Mouse (Mus musculus) embryonic fibroblast, embryonic 13.5 days (primary cell): ENCODE measurements around the gene Bin2. TPM values are rescaled to one million over a fixed set of nuclear protein-coding genes. Genes with fewer than 3 reads are reported as not detected.

Source experiments
- H3K27ac ChIP-seq: 2 replicates; pipeline ENCODE4 v1.5.1; 2012; ENCODE audit warnings: low read length, control low read depth, inconsistent platforms; ENCODE audit not compliant: insufficient read depth
- H3K4me1 ChIP-seq: 2 replicates; pipeline ENCODE4 v1.6.1; 2011; ENCODE audit warnings: low read length; ENCODE audit not compliant: control insufficient read depth, insufficient read depth
- H3K4me3 ChIP-seq: 2 replicates; pipeline ENCODE4 v1.5.1; 2011; ENCODE audit warnings: mild to moderate bottlenecking, control low read depth, low read length; ENCODE audit not compliant: insufficient read depth
- CTCF ChIP-seq: IDR thresholded peaks from 2 replicates; pipeline ENCODE4 v1.5.1; 2011; ENCODE audit warnings: mild to moderate bottlenecking, control low read depth, low read length, moderate library complexity, borderline replicate concordance; ENCODE audit not compliant: insufficient read depth
- POLR2A ChIP-seq: IDR thresholded peaks from 2 replicates; pipeline ENCODE4 v1.6.1; 2011; ENCODE audit warnings: low read depth, mild to moderate bottlenecking, control low read depth, low read length, moderate library complexity
- polyA plus RNA-seq: library from polyadenylated mRNA; stranded (reverse); fragments of >200 nt; gene quantifications from 2 replicates; pipeline ENCODE4 v1.2.4, GENCODE M21; 2011; ENCODE audit warnings: low read depth; ENCODE audit not compliant: missing spikeins, insufficient read length

Gene Bin2
- polyA plus RNA-seq, 1 experiment: 1.2 TPM

DNA sequence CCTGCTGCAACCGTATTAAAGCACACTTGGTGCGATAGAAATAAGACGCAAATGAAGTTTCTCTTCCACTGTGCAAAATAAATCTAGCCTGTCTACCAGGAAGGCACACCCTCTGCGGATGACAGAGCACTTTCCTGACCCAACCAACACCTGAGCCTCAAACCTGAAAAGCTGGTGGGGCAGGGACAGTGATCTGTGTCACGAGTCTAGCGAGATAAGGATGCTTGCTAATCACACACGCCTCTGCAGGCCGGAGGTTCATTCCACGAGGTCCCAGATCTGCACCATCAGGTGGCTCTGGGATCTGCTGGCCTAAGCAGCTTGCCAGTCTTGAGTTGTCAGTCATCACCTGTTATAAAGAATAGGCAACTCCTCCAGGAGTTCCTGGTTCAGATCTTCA lies 17.7 kb downstream of the Bin2 start:
- no peak for TF ChIP-seq POLR2A
- Histone ChIP-seq H3K27ac (no peak overlapping the region), H3K4me1 (no peaks in the 10 kb centered on the region), H3K4me3 (no peak overlapping the region)

DNA sequence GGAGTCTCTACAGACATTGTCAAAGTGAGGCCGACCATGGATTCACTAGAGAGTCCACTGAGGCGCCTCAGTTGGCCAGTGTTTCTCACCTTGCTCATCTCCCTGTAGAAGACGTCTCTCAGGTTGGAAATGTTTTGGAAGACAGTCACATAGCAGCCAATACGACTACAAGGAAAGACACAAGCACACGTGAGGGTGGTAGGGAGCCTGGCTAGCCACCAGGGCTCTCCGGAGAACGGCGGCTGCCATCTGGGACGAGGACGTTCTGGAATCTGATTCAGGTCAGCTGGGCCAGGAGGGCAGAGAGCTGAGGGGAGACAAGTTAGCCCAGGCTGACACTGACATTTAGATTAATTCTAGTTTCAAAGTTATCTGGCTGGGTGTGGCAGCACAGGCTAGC lies 19.2 kb downstream of the Bin2 start:
- TF ChIP-seq POLR2A: no peak
- TF ChIP-seq CTCF: no peak
- Histone ChIP-seq H3K4me1 (no peaks in the 10 kb centered on the region), H3K27ac (no peak overlapping the region)

DNA sequence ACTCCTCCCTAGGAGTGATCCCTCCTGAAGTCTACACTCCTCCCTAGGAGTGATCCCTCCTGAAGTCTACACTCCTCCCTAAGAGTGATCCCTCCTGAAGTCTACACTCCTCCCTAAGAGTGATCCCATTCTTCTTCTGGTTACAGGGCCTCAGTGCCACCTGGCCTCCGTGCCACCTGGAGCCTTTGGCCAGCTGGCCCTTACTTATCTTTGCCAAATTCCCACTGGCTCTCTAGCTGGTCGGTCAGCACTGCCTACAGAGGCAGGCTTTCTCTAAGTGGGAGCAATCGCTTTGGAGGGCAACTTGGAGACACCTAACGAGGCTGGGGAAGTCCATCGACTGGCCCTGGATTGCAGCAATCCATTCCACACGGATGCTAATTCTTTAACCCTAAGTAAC lies 23.2 kb downstream of the Bin2 start:
- no peak overlapping the region for H3K4me3 ChIP-seq
- no peak for TF ChIP-seq POLR2A
- TF ChIP-seq CTCF: no peak
- no peak overlapping the region for H3K27ac ChIP-seq
- no peaks in the 10 kb centered on the region for H3K4me1 ChIP-seq

More for the DNA sequence above, 19.2 kb downstream of the Bin2 start:
- no peak overlapping the region for H3K4me3 ChIP-seq

DNA sequence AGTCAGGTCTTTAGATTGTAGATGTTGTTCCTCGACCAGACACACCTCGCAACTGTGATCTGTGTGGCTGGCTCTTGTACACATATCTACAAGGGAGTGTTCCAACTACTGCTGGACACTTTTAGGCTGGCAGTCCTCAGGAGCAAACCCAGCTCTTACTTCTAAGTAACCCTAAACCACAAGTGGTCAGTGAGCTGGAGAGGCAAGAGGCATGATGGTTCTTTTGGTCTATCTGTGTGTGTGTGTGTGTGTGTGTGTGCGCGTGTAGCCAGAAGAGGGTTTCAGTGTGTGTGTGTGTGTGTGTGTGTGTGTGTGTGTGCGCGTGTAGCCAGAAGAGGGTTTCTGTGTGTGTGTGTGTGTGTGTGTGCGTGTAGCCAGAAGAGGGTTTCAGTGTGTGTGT lies 26.9 kb downstream of the Bin2 start:
- Histone ChIP-seq H3K4me3 (no peak overlapping the region), H3K27ac (no peak overlapping the region), H3K4me1 (no peaks in the 10 kb centered on the region)
- TF ChIP-seq POLR2A: no peak
- TF ChIP-seq CTCF: no peak

DNA sequence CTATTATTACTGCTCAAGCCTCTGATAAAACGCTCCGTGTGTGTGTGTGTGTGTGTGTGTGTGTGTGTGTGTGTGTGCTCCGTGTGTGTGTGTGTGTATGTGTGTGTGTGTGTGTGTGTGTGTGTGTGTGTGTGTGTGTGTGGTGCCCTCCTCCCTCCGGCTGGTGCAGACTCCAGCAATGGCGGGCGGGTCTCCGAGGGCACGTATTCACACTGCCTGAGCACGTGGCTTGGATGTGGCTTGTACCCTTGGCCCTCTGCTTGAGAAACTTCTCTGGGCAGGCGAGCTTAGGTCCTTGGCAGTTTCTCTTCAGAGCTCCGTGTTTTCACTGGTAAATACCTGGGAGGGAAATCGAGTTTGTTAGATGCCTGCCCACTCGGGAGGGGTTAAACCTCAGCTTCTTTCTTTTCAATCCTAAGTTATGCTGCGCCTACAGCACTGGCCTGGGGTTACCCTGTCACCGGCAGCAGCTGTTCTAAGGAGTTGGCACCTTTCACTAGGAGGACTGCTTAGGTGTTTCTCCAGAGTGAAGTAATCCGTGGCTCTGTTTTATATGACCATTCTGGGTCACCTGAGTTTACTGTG lies 28.0 kb downstream of the Bin2 start:
- TF ChIP-seq POLR2A: no peak
- no peak for TF ChIP-seq CTCF

DNA sequence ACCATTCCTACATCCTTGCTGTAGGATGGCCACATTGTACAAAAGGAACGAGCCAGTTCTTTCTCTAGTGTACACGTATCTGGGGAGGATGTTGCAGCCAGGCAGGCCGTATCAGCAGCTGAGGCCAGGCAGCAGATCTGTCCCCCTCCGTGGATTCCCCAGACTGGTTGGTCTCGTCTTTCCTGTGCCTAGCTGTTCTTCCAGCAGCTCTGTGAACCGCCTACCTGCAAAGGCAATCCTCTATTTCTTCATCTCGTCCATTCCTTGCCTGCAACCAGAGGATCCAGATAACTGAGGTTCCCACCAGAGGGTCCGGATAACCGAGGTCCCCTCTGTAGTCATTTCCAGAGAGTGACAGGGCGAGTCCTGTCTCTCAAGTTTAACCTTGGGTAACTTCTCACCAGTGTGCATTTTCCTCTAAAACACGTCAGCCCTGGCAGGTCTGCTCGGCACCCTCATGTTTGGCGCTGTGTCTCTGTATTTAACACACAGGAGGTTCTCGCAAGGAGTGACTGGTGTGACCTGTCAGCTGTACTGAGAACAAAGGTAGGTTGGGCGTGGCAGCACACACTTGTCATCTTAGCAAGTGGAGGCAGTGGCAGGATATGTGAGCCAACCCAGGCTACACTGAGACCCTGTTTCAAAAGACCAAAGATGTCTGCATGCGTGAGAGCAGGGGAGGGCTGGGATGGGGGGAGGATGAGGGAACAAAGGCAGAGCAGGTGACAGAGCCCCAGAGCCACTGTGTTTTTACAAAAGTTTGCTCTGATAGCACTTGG lies 29.2 kb downstream of the Bin2 start:
- Histone ChIP-seq H3K4me1 (peaks cover 6% of the 10 kb centered on the region), H3K4me3 (no peak overlapping the region), H3K27ac (no peak overlapping the region)
- TF ChIP-seq POLR2A (no peak), CTCF (no peak)

More for the DNA sequence above, 28.0 kb downstream of the Bin2 start:
- Histone ChIP-seq H3K4me3 (no peak overlapping the region), H3K27ac (no peak overlapping the region), H3K4me1 (peaks cover 6% of the 10 kb centered on the region)

DNA sequence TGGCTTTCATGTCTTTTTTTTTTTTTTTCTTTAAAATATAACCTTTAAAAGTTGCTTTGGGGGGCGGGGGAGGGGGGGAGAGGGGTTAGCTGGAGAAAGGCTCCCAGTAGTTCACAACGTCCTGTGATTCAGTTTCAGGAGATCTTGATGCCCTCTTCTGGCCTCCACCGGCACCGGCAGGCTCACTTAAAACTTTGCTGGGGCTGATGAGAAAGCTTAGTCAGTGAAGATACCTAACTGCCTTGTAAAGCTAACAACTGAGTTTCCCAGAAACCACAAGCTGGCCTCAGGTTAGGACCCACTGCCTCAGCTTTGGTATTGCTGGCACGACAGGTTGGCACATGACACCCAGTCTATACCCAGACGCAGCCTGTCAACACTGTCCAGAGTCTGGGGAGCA lies 31.7 kb downstream of the Bin2 start:
- TF ChIP-seq POLR2A (no peak), CTCF (no peak)
- Histone ChIP-seq H3K4me3 (no peak overlapping the region), H3K4me1 (peaks cover 6% of the 10 kb centered on the region)

DNA sequence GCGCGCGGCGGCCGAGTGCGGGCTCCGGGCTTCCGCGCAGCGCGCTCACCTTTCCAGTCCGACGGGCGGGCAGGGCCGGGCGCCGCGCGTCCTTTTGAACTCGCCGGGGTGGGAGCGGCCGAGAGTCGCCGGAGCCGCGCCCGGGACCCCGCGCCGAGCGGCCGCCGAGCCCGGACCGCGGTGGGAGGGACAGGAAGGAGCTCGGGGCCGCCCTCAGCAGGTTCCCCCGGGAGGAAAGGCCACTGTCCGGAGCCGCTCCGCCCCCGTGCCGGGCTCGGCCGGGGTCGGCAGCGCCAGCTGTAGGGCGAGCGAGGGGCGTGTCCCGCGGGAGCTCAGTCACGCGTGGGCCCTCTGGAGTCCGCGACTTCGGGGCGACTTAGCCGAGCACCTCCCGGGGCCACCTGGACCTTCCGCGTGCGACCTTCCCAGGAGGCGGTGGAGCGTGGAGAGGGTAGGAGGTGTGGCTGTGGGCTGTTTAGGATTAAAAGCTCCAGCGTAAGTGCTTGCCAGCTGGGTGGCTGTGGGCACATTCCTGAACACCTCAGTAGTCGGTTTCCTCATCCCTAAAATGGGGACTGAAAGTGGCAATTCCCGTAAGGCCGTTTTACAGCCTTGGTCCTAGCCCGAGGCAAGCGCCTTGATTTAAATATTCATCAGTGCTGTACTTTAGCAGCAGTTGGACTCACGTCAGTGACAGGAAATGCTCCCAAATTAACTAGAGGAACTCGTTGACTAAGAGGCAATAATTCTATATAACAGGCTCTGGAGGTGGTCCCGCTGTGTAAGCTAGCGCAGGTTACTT lies 32.5 kb downstream of the Bin2 start, which contains the start of gene Smagp:
Smagp (minus strand) TSS at position 241 of the 802 bp plus-strand sequence.
- Histone ChIP-seq H3K4me1 (peaks cover 6% of the 10 kb centered on the region), H3K27ac (no peak within 1 kb of the TSS), H3K4me3 (peak within 1 kb of the TSS; percentile 46)
- TF ChIP-seq POLR2A (no peak), CTCF (no peak)

More for the DNA sequence above, 31.7 kb downstream of the Bin2 start:
- no peak overlapping the region for H3K27ac ChIP-seq

DNA sequence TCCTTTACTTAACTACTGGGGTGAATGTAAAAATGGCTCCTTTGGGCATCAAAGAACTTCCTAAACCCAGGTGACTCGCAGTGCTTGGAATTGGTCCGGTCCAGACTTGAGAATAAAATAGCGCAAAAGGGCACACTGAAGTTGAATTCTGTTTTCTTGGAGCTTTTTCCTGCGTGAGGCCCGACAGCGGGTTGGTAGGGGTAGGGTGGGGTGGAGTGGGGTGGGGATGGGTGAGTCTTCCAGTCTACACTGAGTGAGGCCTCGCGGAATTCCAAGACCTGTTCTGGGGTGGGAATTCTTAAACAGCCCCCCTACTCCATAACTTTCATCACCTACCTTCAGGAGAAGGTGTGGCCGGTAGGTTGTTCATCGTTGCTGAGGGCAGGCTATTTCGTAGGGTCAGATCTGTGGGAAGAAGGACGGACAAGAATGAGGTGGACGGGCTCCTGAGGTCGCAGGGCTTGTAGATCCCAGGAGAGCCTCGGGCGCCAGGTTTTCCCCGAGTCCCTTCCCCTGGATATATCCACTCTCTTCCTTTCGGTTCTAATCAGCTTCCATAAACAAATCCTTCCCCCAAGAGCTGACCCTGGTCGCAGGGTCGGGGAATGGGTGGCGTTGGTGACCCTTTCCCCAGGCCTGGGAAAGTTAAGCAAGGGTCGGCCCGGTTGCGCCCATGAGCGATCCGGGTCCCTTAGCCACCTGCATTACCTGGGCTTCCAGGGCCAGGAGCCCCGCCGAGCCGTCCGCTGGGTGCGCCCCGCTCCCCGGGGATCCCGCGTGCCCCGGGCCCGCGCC lies 33.3 kb downstream of the Bin2 start:
- Histone ChIP-seq H3K4me3 (peak overlapping the region; percentile 46), H3K27ac (no peak overlapping the region), H3K4me1 (peaks cover 6% of the 10 kb centered on the region)
- TF ChIP-seq POLR2A (no peak), CTCF (no peak)
